Mouse (Mus musculus) embryonic facial prominence, embryonic 12.5 days (tissue): ENCODE measurements around the gene Fads2. TPM values are rescaled to one million over a fixed set of nuclear protein-coding genes. Genes with fewer than 3 reads are reported as not detected.
A peak's percentile ranks its signal among the peaks of the same experiment; 100 is the strongest.

Experiments used
- ATAC-seq: fragments of 200-750 bp; cut with Nextera tagmentation; 2 replicates; pipeline ENCODE4 v1.8.0; 2017; ENCODE audit not compliant: insufficient number of reproducible peaks, insufficient read depth, low FRiP score, low TSS enrichment
- H3K27ac ChIP-seq: fragments of 300-500 bp; sonication (generic); 2 replicates; pipeline ENCODE4 v1.5.1; 2016; ENCODE audit warnings: mild to moderate bottlenecking
- H3K27me3 ChIP-seq: fragments of 300-500 bp; sonication (generic); 2 replicates; pipeline ENCODE4 v1.6.1; 2016; ENCODE audit warnings: mild to moderate bottlenecking, moderate library complexity
- H3K36me3 ChIP-seq: fragments of 300-500 bp; sonication (generic); 2 replicates; pipeline ENCODE4 v1.6.1; 2016; ENCODE audit warnings: mild to moderate bottlenecking
- H3K4me1 ChIP-seq: fragments of 300-500 bp; sonication (generic); 2 replicates; pipeline ENCODE4 v1.6.1; 2016
- H3K4me2 ChIP-seq: fragments of 300-500 bp; sonication (generic); replicated peaks from 2 replicates; pipeline ENCODE4 v1.6.1; 2016; ENCODE audit warnings: mild to moderate bottlenecking, moderate library complexity
- H3K4me3 ChIP-seq: fragments of 300-500 bp; sonication (generic); 2 replicates; pipeline ENCODE4 v1.5.1; 2016; ENCODE audit warnings: mild to moderate bottlenecking
- H3K9ac ChIP-seq: fragments of 300-500 bp; sonication (generic); 2 replicates; pipeline ENCODE4 v1.6.1; 2016; ENCODE audit warnings: mild to moderate bottlenecking, moderate library complexity
- H3K9me3 ChIP-seq: fragments of 300-500 bp; sonication (generic); 2 replicates; pipeline ENCODE4 v1.6.1; 2016; ENCODE audit warnings: mild to moderate bottlenecking, moderate library complexity
- WGBS: fragments of 180-500 bp; shearing (Covaris S2); methylation state at CpG from one replicate; pipeline ENCODE4 v1.1.7; 2016; 5-methylcytosine and 5-hydroxymethylcytosine counted together
- polyA plus RNA-seq: library from polyadenylated mRNA; unstranded; fragments of >200 nt; fragmentation: Nextera tagmentation; extraction: Ambion mirVana; gene quantifications from 2 replicates; pipeline ENCODE4 v1.2.1, GENCODE M21; 2016

The Fads2 gene
- polyA plus RNA-seq, 1 experiment from 2014 or later, result 125 TPM

DNA sequence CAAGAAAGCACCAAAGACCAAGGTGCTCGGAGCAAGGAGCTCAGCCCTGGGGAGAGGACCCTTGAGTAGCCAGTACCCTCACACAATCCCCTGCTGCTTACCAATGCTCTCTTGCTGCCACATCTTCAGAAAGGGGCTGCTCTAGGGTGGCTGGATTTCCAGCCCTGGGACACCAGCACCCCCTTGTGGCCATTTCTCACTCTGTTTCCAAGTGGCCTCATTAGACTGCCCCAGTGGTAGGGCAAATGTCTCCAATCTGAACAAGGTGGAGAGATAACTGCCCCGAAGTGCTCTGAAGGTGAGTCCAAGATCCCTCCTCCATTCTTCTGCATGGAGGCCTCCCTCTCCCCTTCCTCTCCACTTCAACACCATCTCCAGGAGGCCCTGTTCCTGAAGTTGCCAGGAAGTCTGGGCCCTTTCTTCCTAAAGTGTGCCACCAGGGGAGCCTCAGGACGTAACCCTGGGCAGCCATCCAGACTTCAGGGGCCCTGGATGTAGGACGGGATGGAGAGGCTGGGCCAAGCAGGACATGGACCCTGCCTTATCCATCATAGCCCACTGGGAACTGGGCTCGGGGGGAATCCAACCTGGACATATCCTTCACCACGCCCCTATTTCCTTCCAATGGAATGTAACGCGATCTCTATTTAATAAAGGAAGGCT is 66.6 kb downstream of the Fads2 start:
- 38% methylated on average over 8 of the region's 8 CpGs for WGBS
- H3K27ac ChIP-seq, result no peak overlapping the region
- no peak overlapping the region for H3K9ac ChIP-seq
- H3K27me3 ChIP-seq, result no peaks in the 10 kb centered on the region
- H3K4me2 ChIP-seq, result no peak overlapping the region
- peak; percentile 22; the same call in 1 of the 2 replicates for ATAC-seq
- H3K4me3 ChIP-seq, result no peak overlapping the region
- H3K36me3 ChIP-seq, result peaks cover 18% of the 10 kb centered on the region
- peaks cover 9% of the 10 kb centered on the region; the same call in 1 of the 2 replicates for H3K4me1 ChIP-seq
- no peaks in the 10 kb centered on the region for H3K9me3 ChIP-seq

DNA sequence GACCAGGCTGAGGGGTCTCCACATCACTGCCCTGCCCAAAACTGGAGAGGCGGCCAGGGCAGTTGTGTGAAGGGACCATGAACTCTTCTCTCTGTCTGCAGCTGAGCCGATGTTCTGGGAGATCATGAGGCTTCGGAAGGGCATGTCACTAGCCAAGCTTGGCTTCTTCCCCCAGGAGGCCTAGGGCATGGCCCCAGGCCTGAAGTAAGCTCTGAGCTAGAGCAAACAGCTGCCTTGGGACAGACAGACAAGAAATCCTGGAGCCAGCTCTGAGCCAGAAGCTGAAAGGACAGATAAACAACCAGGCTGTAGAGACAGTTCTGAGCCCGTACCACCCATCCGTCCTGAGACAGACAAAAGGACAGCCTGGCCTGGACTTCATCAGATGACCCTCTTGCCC is 67.2 kb downstream of the Fads2 start:
- 79% methylated on average over 5 of the region's 5 CpGs for WGBS

DNA sequence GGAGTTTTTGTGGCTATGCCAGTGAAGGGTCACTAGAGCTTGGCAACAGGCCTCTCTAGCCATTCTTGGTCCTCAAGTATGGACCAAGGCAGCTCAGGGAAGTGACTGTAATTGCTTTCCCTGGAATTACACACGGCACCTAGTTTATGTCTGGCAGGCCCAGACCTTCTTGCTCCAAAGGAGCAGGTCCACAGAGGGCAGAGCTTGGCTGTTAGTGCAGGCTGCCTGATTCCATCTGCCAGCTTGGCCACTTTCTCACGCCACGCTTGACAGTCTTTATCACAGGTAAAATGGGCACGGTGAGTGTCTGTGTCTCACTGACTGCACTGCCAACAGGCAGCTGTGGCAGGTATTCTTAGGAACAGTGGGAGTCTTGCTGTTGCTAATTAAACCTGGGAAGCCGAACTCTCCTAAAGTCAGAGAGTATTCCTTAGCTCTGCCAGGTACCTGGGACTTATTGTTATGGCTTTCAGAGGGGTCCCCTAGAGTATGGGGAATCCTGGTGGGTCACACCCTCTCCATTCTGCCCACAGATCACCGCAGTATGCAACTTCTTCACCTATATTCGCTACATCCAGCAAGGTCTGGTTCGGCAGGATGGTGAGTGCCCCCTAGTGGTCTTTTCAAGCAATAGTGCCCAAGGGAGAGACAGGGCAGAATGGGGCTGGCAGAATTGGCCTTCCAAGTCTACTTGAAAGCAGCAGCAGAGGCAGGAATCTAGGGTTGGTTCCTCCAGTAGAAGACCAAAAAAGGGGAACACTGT is 68.2 kb downstream of the Fads2 start:
- no peak overlapping the region for H3K9ac ChIP-seq
- no peak overlapping the region for H3K4me2 ChIP-seq
- no peak overlapping the region for H3K27ac ChIP-seq
- no peaks in the 10 kb centered on the region for H3K9me3 ChIP-seq
- ATAC-seq, result no peak
- 40% methylated on average over 8 of the region's 8 CpGs for WGBS
- H3K4me1 ChIP-seq, result no peaks in the 10 kb centered on the region
- H3K36me3 ChIP-seq, result peaks cover 27% of the 10 kb centered on the region
- no peak overlapping the region for H3K4me3 ChIP-seq
- no peaks in the 10 kb centered on the region for H3K27me3 ChIP-seq

More for the DNA sequence above, 67.2 kb downstream of the Fads2 start:
- no peaks in the 10 kb centered on the region for H3K9me3 ChIP-seq
- peaks cover 9% of the 10 kb centered on the region; the same call in 1 of the 2 replicates for H3K4me1 ChIP-seq
- no peaks in the 10 kb centered on the region for H3K27me3 ChIP-seq
- H3K9ac ChIP-seq, result no peak overlapping the region
- H3K36me3 ChIP-seq, result peaks cover 20% of the 10 kb centered on the region
- no peak overlapping the region for H3K27ac ChIP-seq
- no peak overlapping the region for H3K4me2 ChIP-seq
- H3K4me3 ChIP-seq, result no peak overlapping the region
- ATAC-seq, result no peak

DNA sequence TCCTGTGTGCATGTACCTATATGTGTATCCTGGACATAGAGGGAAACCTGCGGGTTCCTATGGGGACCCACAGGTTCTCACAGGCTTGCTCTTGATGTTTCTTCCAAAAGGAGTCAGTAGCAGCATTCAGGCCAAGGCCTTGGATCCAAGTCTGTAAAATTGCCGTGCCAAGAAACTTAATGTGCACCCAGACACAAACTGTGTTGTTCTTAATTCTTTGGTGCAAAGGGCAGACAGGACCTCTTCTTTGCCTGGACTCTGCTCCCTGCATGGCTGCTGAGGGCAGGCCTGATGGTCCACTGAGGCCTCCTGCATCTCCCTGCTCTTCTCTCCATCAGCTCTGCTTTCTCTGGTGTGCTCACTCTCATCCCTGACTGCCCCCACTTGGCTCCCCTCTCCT is 71.8 kb downstream of the Fads2 start:
- Histone ChIP-seq H3K4me1 (peaks cover 11% of the 10 kb centered on the region), H3K36me3 (peaks cover 40% of the 10 kb centered on the region)
- 90% methylated on average over 2 of the region's 2 CpGs for WGBS

DNA sequence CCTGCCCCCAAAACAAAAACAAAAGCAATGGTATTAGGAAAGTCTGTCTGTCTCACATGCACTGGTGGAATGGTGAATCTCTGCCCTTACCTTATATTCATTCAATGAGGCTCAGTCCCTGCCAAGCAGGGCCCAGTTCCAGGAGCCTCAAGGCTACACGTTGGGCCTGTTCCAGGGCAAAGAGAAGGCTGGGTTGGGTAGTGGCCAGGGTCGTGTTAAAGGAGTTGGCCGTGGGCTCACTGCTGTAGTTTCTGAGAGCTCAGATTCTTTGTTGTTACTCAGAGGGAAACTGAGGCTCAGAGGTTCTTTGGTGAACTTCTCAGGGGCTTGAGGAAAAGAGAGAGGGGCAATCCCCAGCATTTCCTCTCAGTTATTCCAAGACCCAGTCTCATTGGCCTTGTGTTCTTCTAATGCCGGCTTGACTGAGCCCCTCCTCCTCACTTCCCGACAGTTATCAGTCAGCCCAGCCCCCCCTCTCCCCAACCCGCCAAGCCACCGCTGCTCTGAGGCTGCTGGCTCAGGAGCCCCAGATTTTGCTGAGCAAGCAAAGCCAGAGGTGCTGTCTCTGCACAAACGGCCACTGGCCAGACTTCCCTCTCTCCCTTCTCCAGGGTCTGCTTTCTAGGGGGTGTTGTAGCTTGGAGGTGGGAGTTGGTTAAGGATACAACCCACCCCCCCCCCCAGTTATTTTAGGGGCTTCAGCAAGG is 76.2 kb downstream of the Fads2 start:
- ATAC-seq, result peak; percentile 29; the same call in 1 of the 2 replicates
- no peak overlapping the region for H3K4me3 ChIP-seq
- peaks cover 41% of the 10 kb centered on the region for H3K4me1 ChIP-seq
- H3K27me3 ChIP-seq, result no peaks in the 10 kb centered on the region
- no peak overlapping the region for H3K9ac ChIP-seq
- H3K36me3 ChIP-seq, result peaks cover 33% of the 10 kb centered on the region
- WGBS, result 28% methylated on average over 8 of the region's 8 CpGs
- no peak overlapping the region; the same call in 1 of the 2 replicates for H3K4me2 ChIP-seq
- H3K27ac ChIP-seq, result peak overlapping the region; percentile 72
- no peaks in the 10 kb centered on the region for H3K9me3 ChIP-seq

More for the DNA sequence above, 71.8 kb downstream of the Fads2 start:
- H3K4me3 ChIP-seq, result no peak overlapping the region
- ATAC-seq, result no peak
- no peak overlapping the region for H3K27ac ChIP-seq
- H3K4me2 ChIP-seq, result no peak overlapping the region
- H3K9me3 ChIP-seq, result no peaks in the 10 kb centered on the region
- H3K9ac ChIP-seq, result no peak overlapping the region
- no peaks in the 10 kb centered on the region for H3K27me3 ChIP-seq

DNA sequence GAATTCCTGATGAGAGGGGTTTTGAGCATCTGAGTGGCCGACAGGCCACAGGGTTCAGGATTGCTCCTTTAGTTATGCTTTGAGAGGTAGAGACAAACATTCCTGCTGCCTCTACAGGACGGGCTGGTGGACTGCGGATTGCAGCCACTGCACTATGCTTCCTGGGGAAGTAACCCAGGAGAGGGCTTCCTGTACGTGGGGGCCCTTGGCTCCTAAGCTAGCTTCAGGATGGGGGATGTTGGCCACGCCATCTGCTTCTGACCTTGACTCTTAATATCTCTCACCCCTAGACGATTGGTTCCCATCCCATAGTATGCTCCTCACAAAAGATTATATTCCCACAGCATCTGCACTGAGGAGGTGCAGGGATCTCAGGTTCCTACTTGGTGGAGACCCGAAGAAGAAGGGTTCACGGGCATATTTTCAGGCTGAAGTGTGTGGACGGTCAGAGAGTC is 78.2 kb downstream of the Fads2 start:
- Histone ChIP-seq H3K27ac (peak overlapping the region; percentile 57; the same call in 1 of the 2 replicates), H3K9ac (peak overlapping the region; percentile 33; the same call in 1 of the 2 replicates)

DNA sequence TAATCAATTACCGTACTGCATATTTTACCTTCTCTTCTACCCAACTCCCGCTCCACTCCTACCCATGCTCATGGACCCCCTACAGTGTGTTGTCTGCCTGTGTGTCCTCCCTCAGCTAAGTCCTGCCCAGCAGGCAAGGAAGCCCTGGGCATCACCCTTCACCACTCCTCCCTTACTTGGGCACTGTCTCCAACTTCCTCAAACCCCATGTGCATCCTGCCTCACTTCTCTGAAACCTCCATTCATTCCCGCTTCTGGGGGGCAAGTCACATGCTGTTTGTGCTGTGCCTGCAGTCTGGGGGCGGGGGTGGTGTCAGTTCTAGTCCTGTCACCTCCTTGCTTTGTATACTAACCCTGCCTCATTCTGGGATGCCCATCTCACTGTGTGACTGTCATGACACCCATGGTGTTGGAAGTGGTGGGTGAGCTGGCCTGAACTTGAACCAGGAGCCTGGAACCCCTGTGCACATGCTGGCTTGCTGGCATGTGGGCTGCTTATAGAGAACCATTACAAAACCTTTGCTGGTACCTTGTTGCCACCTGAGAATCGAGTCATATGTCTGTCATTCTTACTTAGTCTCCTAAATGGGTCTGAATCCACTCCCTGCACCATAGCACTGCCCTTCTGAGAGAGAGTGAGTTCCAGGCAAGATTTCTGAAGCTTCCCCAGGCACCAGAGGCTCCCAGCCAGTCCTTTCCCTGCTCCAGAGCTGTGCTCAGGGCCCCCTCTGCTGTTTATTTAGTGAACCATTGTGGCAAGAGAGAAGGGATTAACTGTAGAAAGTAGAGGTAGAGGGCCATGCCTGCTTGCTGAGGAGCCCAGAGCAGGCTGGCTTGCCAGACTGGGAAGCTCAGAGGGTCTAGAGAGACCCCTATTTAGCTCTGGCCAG is 78.9 kb downstream of the Fads2 start:
- H3K9ac ChIP-seq, result peak overlapping the region; percentile 33; the same call in 1 of the 2 replicates
- no peaks in the 10 kb centered on the region for H3K27me3 ChIP-seq
- no peaks in the 10 kb centered on the region for H3K9me3 ChIP-seq
- H3K4me3 ChIP-seq, result no peak overlapping the region
- peaks cover 13% of the 10 kb centered on the region for H3K36me3 ChIP-seq
- no peak for ATAC-seq
- peak overlapping the region; percentile 57 for H3K27ac ChIP-seq
- 72% methylated on average over 5 of the region's 5 CpGs for WGBS
- no peak overlapping the region for H3K4me2 ChIP-seq
- peaks cover 56% of the 10 kb centered on the region for H3K4me1 ChIP-seq

More for the DNA sequence above, 78.2 kb downstream of the Fads2 start:
- Histone ChIP-seq H3K27me3 (no peaks in the 10 kb centered on the region), H3K9me3 (no peaks in the 10 kb centered on the region), H3K4me1 (peaks cover 54% of the 10 kb centered on the region), H3K4me2 (no peak overlapping the region), H3K36me3 (peaks cover 20% of the 10 kb centered on the region), H3K4me3 (no peak overlapping the region)
- ATAC-seq, result no peak
- 61% methylated on average over 9 of the region's 9 CpGs for WGBS

DNA sequence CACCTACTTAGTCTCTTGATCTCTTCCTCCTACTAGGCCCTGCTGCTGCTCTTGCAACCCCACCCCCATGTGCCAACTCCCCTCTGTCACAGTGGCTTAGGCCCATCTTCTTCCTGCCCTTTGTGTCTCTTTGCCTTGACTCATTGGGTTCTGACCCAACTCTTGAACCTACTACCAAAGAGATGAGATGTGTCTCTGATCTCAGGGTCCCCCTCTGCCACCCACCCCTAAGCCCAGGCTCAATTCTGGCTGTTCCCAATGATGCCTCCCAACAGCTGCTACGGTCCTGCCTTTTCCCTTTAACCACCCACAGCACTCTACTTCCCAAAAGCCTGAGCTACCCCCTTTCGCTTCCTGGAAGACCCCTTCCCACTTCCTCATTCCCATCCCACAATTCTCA is 79.6 kb downstream of the Fads2 start:
- H3K4me1 ChIP-seq, result peaks cover 61% of the 10 kb centered on the region
- H3K36me3 ChIP-seq, result peaks cover 7% of the 10 kb centered on the region; the same call in 1 of the 2 replicates
- 78% methylated on average over 2 of the region's 2 CpGs for WGBS
- no peak overlapping the region for H3K9ac ChIP-seq
- H3K4me2 ChIP-seq, result 0 out of 2 replicates have a peak overlapping the region, but pooled peaks have one; percentile 4
- H3K4me3 ChIP-seq, result no peak overlapping the region
- no peak for ATAC-seq
- no peaks in the 10 kb centered on the region for H3K9me3 ChIP-seq
- peak overlapping the region; percentile 57; the same call in 1 of the 2 replicates for H3K27ac ChIP-seq
- no peaks in the 10 kb centered on the region for H3K27me3 ChIP-seq

DNA sequence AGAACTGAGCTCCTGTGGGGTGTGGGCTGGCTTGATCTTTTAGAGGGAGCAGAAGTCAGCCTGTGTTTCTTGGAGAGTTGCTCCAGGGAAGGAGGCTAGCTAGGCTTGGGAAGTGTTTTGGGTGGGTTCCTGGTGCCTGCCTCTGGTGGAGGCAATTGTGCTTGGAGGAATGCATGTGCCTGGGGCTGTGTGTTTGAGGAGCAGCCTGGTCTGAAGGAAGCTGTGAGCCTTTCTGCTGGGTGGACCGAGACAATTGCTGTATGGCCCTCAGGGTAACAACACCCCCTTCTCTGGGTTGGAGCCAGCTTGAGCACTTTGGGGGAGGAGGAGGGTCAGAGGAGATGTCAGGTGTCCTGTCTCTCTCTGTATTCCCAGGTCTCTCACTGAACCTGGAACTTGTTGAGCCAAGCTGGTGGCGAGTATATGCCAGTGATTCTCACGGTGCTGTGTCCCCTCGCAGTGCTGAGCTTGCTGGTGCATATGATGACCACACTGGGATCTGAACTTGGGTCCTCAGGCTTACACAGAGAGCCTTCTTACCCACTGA is 82.3 kb downstream of the Fads2 start:
- no peak for ATAC-seq
- peaks cover 58% of the 10 kb centered on the region for H3K4me1 ChIP-seq
- H3K36me3 ChIP-seq, result no peaks in the 10 kb centered on the region
- no peaks in the 10 kb centered on the region for H3K27me3 ChIP-seq
- no peaks in the 10 kb centered on the region for H3K9me3 ChIP-seq
- peak overlapping the region; percentile 3; the same call in 1 of the 2 replicates for H3K27ac ChIP-seq
- peak overlapping the region; percentile 92 for H3K4me2 ChIP-seq
- H3K4me3 ChIP-seq, result peak overlapping the region; percentile 64
- peak overlapping the region; percentile 74 for H3K9ac ChIP-seq
- 54% methylated on average over 4 of the region's 4 CpGs for WGBS

DNA sequence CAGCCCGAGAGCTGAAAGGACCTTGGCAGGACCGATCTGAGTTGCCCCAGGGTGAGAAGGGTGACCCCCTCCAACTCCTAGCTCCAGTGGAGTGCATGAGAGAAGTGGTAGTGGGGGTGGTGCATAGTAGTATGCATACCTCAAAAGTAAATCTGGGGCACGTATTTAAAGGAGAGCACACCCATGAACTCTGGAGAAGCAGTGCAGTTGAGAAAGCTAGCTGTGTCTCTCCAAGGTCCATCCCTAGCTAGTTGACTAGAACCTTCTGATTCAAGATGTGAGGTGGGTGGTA is 83.1 kb downstream of the Fads2 start:
- Histone ChIP-seq H3K9ac (peak overlapping the region; percentile 74), H3K36me3 (no peaks in the 10 kb centered on the region), H3K27me3 (no peaks in the 10 kb centered on the region), H3K4me1 (peaks cover 66% of the 10 kb centered on the region), H3K9me3 (no peaks in the 10 kb centered on the region), H3K4me3 (peak overlapping the region; percentile 64), H3K4me2 (peak overlapping the region; percentile 92), H3K27ac (peak overlapping the region; percentile 84)
- ATAC-seq, result no peak; the same call in 1 of the 2 replicates
- 0% methylated on average over 3 of the region's 3 CpGs for WGBS
